Mouse (Mus musculus) heart, embryonic 10.5 days (tissue): ENCODE measurements at regions not wholly inside any gene's neighbourhood (a gene's known extent, or its start where the extent isn't known, plus 50 kb on each side); places are given as distances from the start of the nearest gene placed in this dataset.

Experiments used
- DNase-seq: peaks from one replicate; pipeline ENCODE4 v3.0.0-alpha.2; 2017; ENCODE audit warnings: low spot score
- H3K27ac ChIP-seq: fragments of 300-500 bp; sonication (generic); 2 replicates; pipeline ENCODE4 v1.5.1; 2016; ENCODE audit warnings: mild to moderate bottlenecking
- H3K27me3 ChIP-seq: fragments of 300-500 bp; sonication (generic); 2 replicates; pipeline ENCODE4 v1.6.1; 2016; ENCODE audit warnings: mild to moderate bottlenecking; ENCODE audit not compliant: poor library complexity, insufficient read depth, severe bottlenecking
- H3K36me3 ChIP-seq: fragments of 300-500 bp; sonication (generic); 2 replicates; pipeline ENCODE4 v1.6.1; 2016; ENCODE audit warnings: mild to moderate bottlenecking, moderate library complexity
- H3K4me1 ChIP-seq: fragments of 300-500 bp; sonication (generic); 2 replicates; pipeline ENCODE4 v1.6.1; 2016; ENCODE audit warnings: mild to moderate bottlenecking
- H3K4me3 ChIP-seq: fragments of 300-500 bp; sonication (generic); 2 replicates; pipeline ENCODE4 v1.5.1; 2016; ENCODE audit warnings: mild to moderate bottlenecking, moderate library complexity
- H3K9me3 ChIP-seq: fragments of 300-500 bp; sonication (generic); 2 replicates; pipeline ENCODE4 v1.6.1; 2016; ENCODE audit warnings: mild to moderate bottlenecking, moderate library complexity
- WGBS: fragments of 180-500 bp; shearing (Covaris S2); methylation state at CpG from one replicate; pipeline ENCODE4 v1.1.7; 2016; 5-methylcytosine and 5-hydroxymethylcytosine counted together

DNA sequence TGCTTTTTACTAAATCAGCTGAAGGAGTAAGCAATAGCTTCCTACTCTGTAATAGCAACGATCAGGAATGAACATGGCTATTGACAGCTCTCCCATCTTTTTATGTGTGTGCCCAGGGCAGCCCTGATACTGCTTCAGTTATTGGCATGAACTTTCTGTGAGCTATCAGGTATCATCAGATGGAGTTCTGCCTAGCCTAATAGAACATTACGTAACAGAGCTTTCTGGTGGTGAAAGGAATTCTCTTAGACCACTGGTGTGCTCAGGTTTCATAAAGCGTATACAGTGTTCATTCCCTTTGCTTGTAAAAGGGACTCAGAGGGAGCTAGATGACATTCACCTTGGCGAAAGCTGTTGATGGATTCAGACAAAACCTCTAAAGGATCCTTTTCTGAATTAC is 176.5 kb upstream of the Rnf219 start:
- no peaks in the 10 kb centered on the region for H3K4me1 ChIP-seq
- H3K27ac ChIP-seq, result no peak overlapping the region
- no peak overlapping the region for H3K4me3 ChIP-seq
- WGBS, result 81% methylated on average over 4 of the region's 4 CpGs
- DNase-seq, result no peak
- no peaks in the 10 kb centered on the region for H3K9me3 ChIP-seq
- no peaks in the 10 kb centered on the region for H3K36me3 ChIP-seq
- H3K27me3 ChIP-seq, result no peaks in the 10 kb centered on the region

DNA sequence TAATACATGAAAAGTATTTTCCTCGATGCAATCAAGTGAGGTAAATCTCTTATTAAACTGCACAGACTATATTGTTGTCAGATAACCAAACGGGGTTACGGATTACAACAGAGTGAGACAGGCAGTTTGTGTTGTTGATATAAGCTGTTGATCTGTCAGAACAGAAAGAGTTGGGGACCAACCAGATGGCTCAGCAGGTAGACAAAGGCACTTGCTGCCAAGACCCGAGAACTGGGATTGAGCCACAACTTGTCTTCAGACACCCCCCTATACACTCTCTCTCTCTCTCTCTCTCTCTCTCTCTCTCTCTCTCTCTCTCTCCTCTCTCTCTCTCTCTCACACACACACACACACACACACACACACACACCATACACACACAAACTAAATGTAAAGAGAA is 172.7 kb upstream of the Rnf219 start:
- Histone ChIP-seq H3K4me3 (no peak overlapping the region), H3K36me3 (no peaks in the 10 kb centered on the region), H3K27ac (no peak overlapping the region), H3K4me1 (no peaks in the 10 kb centered on the region), H3K9me3 (no peaks in the 10 kb centered on the region), H3K27me3 (no peaks in the 10 kb centered on the region)
- no peak for DNase-seq
- 74% methylated on average over 4 of the region's 4 CpGs for WGBS

DNA sequence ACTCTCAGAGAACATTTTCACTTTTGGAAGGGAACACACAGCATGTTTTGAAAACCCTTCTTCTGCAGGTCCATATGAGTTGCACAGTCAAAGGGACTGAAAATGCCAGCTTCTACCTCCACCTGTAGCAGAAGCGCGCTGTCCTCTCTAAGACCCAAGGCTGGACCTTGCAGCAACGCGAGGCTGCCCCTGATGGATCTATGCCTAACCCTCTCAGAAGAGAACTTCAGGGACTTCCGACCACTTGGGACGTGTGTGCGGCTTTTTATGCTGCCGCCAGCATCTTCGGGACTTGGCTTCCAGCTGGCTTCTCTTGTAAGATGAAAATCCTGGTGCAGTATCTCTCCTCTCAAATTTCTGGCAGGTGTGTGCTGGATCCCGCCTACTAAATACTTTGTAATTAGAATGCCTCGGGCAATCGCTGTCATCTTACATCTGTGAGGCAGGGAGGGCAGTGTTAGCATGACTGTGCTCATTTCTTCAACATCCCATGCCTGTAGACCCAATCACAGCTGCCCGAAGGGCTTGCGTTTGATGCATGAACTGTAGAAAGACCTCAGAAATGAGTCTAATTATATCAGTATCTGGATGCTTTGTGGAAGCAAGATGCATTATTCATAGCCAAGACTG is 171.8 kb upstream of the Rnf219 start:
- no peak for DNase-seq
- Histone ChIP-seq H3K4me3 (no peak overlapping the region), H3K36me3 (no peaks in the 10 kb centered on the region), H3K4me1 (no peaks in the 10 kb centered on the region), H3K27ac (no peak overlapping the region), H3K27me3 (no peaks in the 10 kb centered on the region), H3K9me3 (no peaks in the 10 kb centered on the region)
- 83% methylated on average over 14 of the region's 14 CpGs for WGBS

DNA sequence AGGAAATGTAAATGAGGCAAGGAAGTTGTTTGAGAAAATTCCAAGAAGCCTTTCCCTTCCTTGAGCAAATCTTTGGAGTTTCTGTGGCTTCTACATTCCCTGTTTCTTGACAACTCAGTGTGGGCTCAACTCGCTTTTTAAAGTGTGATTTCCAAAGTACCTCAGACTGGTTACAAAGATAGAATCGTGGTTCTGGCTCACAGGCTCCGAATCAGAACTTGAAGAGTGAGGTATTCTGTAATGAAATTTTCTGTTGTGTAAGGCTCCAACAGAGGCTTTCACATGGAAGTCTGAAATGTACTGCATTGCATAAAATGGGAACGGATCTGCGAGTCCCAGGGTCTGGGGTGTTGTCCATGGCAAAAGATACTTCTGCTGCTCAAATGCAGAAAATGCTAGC is 170.2 kb upstream of the Rnf219 start:
- Histone ChIP-seq H3K27ac (no peak overlapping the region), H3K27me3 (no peaks in the 10 kb centered on the region), H3K4me3 (no peak overlapping the region), H3K36me3 (no peaks in the 10 kb centered on the region), H3K9me3 (no peaks in the 10 kb centered on the region), H3K4me1 (no peaks in the 10 kb centered on the region)
- WGBS, result 79% methylated on average over 5 of the region's 5 CpGs
- DNase-seq, result no peak

DNA sequence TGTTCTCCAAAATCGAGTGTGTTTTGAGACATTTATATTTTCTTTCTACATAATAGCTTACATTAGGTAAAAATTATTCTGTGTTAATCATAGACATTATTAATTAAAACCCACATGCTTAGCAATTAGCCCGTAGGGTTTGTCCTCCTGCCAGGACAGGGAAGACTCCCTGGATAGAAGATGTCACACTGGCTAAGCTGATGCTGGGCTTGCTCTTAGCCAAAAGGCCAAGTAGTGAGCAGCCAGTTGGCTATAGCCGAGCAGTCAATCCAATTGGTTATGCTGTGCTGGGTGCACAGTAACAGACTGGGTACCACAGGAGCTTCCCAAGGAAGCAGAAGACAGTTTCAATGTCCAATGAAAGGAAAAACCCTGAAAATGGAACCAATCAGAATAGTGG is 166.0 kb upstream of the Rnf219 start:
- no peak overlapping the region for H3K4me3 ChIP-seq
- no peaks in the 10 kb centered on the region for H3K4me1 ChIP-seq
- H3K36me3 ChIP-seq, result no peaks in the 10 kb centered on the region
- no peak for DNase-seq
- WGBS, result 76% methylated on average over 3 of the region's 3 CpGs
- H3K27me3 ChIP-seq, result no peaks in the 10 kb centered on the region
- no peaks in the 10 kb centered on the region for H3K9me3 ChIP-seq
- no peak overlapping the region for H3K27ac ChIP-seq

DNA sequence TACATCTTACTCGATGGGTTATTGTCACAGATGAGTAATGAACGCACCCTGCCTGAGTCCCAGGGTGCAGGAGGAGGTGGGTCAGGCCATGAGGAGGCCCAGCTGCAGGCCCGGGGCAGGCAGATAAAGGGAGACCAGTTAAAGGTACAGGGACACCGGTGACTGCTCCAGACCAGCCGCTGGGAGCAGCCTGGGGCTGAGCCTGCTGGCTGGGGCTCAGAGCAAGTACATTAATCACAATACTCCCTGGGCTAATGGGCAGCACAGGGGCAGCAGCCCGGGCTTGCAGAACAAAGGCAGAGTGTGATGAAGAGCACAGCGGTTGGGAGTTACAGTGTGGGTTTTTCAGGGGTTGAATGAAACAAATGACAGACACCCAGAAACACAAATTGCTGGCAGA is 154.4 kb upstream of the Rnf219 start:
- H3K4me3 ChIP-seq, result no peak overlapping the region
- DNase-seq, result no peak
- no peaks in the 10 kb centered on the region for H3K4me1 ChIP-seq
- no peaks in the 10 kb centered on the region for H3K9me3 ChIP-seq
- H3K27me3 ChIP-seq, result no peaks in the 10 kb centered on the region
- H3K36me3 ChIP-seq, result no peaks in the 10 kb centered on the region
- H3K27ac ChIP-seq, result no peak overlapping the region
- 24% methylated on average over 7 of the region's 7 CpGs for WGBS

DNA sequence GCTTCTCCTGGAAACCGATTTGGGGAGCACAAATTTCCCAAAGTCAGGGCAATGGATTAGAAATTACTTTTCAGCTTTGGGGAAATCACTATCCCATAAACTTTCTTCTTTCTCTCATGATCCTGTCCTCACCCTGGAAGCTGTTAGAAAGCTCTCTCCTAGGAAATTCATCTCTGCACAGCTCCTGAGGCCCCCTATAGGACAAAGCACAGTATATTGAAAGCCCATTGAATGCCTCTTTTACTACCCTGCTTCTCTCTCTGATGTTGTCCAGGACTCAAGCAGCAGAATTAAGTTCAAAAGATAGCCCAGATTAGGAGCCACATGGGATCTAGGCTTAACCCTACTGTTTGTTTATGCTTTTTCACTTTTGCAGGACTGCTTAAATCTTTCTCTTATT is 139.3 kb upstream of the Rnf219 start:
- Histone ChIP-seq H3K27me3 (no peaks in the 10 kb centered on the region), H3K9me3 (no peaks in the 10 kb centered on the region), H3K4me1 (no peaks in the 10 kb centered on the region), H3K4me3 (no peak overlapping the region), H3K36me3 (no peaks in the 10 kb centered on the region), H3K27ac (no peak overlapping the region)
- WGBS, result 66% methylated on average over 1 of the region's 1 CpGs
- no peak for DNase-seq

DNA sequence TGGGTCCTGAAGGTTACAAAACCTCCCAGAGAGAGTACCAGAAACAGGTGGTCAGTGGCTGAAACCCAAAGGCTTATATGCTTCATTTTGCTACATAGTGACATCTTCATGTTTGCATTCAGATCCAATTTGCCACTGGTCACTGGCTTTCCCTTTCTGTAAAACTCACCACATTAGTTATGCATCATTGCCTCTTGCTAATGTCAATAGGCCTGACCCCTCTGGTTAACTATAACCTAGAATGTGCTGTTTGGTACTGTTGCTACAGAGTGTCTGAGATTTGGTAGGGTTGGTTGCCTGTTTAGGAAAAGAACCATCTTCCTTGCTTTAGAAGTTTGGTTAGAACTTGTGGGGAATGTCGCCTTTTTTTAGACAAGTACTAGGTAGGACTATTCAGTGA is 136.3 kb upstream of the Rnf219 start:
- Histone ChIP-seq H3K4me1 (no peaks in the 10 kb centered on the region), H3K4me3 (no peak overlapping the region), H3K27ac (no peak overlapping the region), H3K9me3 (no peaks in the 10 kb centered on the region), H3K27me3 (no peaks in the 10 kb centered on the region), H3K36me3 (no peaks in the 10 kb centered on the region)
- DNase-seq, result no peak
- 84% methylated on average over 1 of the region's 1 CpGs for WGBS

- Histone ChIP-seq H3K36me3 (no peaks in the 10 kb centered on the region), H3K27me3 (no peaks in the 10 kb centered on the region), H3K4me1 (no peaks in the 10 kb centered on the region), H3K4me3 (no peak overlapping the region), H3K27ac (no peak overlapping the region), H3K9me3 (no peaks in the 10 kb centered on the region)
- 85% methylated on average over 5 of the region's 5 CpGs for WGBS
- no peak for DNase-seq
These were observed 127.5 kb upstream of the Rnf219 start for GRCm38 (mm10) chr14:104649980-104650379.

- no peak for DNase-seq
- Histone ChIP-seq H3K9me3 (no peaks in the 10 kb centered on the region), H3K27me3 (no peaks in the 10 kb centered on the region), H3K4me1 (no peaks in the 10 kb centered on the region), H3K36me3 (no peaks in the 10 kb centered on the region), H3K4me3 (no peak overlapping the region), H3K27ac (no peak overlapping the region)
- 80% methylated on average over 4 of the region's 4 CpGs for WGBS
These were observed 122.2 kb upstream of the Rnf219 start for GRCm38 (mm10) chr14:104644626-104645025.

DNA sequence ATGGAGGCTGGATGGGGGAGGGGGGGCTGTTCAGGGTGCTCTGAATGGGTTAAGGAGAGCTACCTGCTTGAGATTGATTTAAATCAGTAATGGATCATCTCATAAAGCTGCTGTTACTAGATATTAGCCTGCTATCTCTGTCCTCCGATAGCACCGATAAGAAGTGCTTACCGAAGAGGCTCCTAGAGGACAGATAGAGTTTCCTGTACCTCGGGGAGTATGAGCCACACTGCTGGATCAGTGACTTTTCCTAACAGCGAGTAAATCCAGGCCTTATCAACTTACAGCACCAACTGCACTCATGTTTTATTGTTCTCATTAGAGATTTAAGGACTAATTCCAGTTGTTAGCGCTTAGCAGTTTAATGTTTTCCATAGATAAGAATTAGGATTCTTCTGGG is 120.3 kb upstream of the Rnf219 start:
- Histone ChIP-seq H3K27me3 (no peaks in the 10 kb centered on the region), H3K9me3 (no peaks in the 10 kb centered on the region), H3K4me3 (no peak overlapping the region), H3K4me1 (no peaks in the 10 kb centered on the region), H3K36me3 (no peaks in the 10 kb centered on the region), H3K27ac (no peak overlapping the region)
- WGBS, result 37% methylated on average over 6 of the region's 6 CpGs
- DNase-seq, result no peak

- Histone ChIP-seq H3K27ac (no peak overlapping the region), H3K9me3 (no peaks in the 10 kb centered on the region), H3K4me3 (no peak overlapping the region), H3K4me1 (no peaks in the 10 kb centered on the region), H3K27me3 (no peaks in the 10 kb centered on the region), H3K36me3 (no peaks in the 10 kb centered on the region)
- no peak for DNase-seq
- WGBS, result 82% methylated on average over 7 of the region's 7 CpGs
These were observed 116.9 kb upstream of the Rnf219 start for GRCm38 (mm10) chr14:104639300-104639699.

GRCm38 (mm10) chr14:104611467-104611866 is 89.0 kb upstream of the Rnf219 start:
- H3K4me3 ChIP-seq, result no peak overlapping the region
- H3K27ac ChIP-seq, result no peak overlapping the region
- no peaks in the 10 kb centered on the region for H3K27me3 ChIP-seq
- no peak for DNase-seq
- H3K4me1 ChIP-seq, result no peaks in the 10 kb centered on the region
- H3K9me3 ChIP-seq, result no peaks in the 10 kb centered on the region
- H3K36me3 ChIP-seq, result no peaks in the 10 kb centered on the region
- WGBS, result 76% methylated on average over 3 of the region's 3 CpGs

GRCm38 (mm10) chr14:104610378-104610777 is 87.9 kb upstream of the Rnf219 start:
- WGBS, result 74% methylated on average over 4 of the region's 4 CpGs
- H3K4me1 ChIP-seq, result no peaks in the 10 kb centered on the region
- no peak for DNase-seq
- no peak overlapping the region for H3K4me3 ChIP-seq
- no peaks in the 10 kb centered on the region for H3K36me3 ChIP-seq
- H3K27me3 ChIP-seq, result no peaks in the 10 kb centered on the region
- H3K9me3 ChIP-seq, result no peaks in the 10 kb centered on the region
- no peak overlapping the region for H3K27ac ChIP-seq
